Mouse (Mus musculus) Patski (cell line): ENCODE data around the gene Wdr27. TPM values are rescaled to one million over a fixed set of nuclear protein-coding genes. Genes with fewer than 3 reads are reported as not detected.
A peak's percentile ranks its signal among the peaks of the same experiment; 100 is the strongest.
"Not testable (repeated sequence)": the region's sequence is repeated elsewhere in the genome, so short reads cannot be mapped to it uniquely, and the experiment has no call there.

Source experiments
- ATAC-seq: fragments of 100-300 bp; one replicate; pipeline ENCODE4 v1.8.0; 2021
- CTCF ChIA-PET: fragments of 350-600 bp; sonication (Branson Sonifier 250); formaldehyde crosslinking; loops from one replicate; lab custom pipeline; 2022; ENCODE audit warnings: inconsistent platforms; lab: Charles Lee
- POLR2A ChIA-PET: fragments of 350-600 bp; sonication (Branson Sonifier 250); formaldehyde crosslinking; loops from one replicate; lab custom pipeline; 2022; ENCODE audit warnings: antibody characterized with exemption, inconsistent platforms; lab: Charles Lee
- DNase-seq: peaks from one replicate; pipeline ENCODE4 v3.0.0-alpha.2; 2011; ENCODE audit warnings: low read depth, low spot score
- H3K27me3 ChIP-seq: fragments of 371-371 bp; one replicate; pipeline ENCODE4 v1.5.1; 2021
- CTCF ChIP-seq: fragments of 100-300 bp; IDR thresholded peaks from one replicate; pipeline ENCODE4 v1.5.1; 2021
- in situ Hi-C: fragments of 300-500 bp; cut with MboI; formaldehyde crosslinking; loops from 3 replicates; pipeline ENCODE4 v1.11.1; 2018; ENCODE audit warnings: low pct_unique_long_range_greater_than_20kb, mixed read lengths
- polyA plus RNA-seq: library from polyadenylated mRNA; unstranded; gene quantifications from one replicate; pipeline ENCODE4 v1.2.3, GENCODE M21; 2021

Wdr27 gene
- polyA plus RNA-seq, 1 experiment from 2014 or later = 5.7 TPM

DNA sequence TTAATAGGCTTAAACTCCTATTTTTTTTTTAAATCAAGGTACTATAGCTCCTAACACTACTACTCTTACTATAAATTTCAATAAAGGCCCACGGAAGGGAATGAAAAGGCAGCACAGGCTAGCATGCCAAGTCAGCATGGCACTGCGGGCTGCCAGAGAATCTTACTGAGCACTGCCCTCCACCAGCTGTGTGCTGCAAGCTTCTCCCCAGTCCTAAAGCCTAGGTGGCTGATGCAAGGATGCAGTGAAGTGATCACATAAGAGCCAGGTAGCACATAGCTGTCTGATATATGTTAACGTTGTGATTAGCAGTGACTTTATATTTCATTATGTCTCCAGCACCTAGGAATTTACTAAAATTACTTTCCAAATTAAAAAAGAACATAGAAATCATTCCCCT, 17.0 kb upstream of the Wdr27 start:
- DNase-seq (no peak), ATAC-seq (no peak)
- TF ChIP-seq CTCF = no peak
- POLR2A ChIA-PET = no interaction called here
- in situ Hi-C loops = loop anchor here (25.0 kb wide), 1 partner anchor 777 kb away; no protein-coding TSS in a partner anchor
- CTCF ChIA-PET = interaction anchor here (1.0 to 1.5 kb wide), 2 partner anchors 10 to 45 kb away, joined by 3 to 4 read pairs; no protein-coding TSS in a partner anchor
- H3K27me3 ChIP-seq = no peaks in the 10 kb centered on the region

DNA sequence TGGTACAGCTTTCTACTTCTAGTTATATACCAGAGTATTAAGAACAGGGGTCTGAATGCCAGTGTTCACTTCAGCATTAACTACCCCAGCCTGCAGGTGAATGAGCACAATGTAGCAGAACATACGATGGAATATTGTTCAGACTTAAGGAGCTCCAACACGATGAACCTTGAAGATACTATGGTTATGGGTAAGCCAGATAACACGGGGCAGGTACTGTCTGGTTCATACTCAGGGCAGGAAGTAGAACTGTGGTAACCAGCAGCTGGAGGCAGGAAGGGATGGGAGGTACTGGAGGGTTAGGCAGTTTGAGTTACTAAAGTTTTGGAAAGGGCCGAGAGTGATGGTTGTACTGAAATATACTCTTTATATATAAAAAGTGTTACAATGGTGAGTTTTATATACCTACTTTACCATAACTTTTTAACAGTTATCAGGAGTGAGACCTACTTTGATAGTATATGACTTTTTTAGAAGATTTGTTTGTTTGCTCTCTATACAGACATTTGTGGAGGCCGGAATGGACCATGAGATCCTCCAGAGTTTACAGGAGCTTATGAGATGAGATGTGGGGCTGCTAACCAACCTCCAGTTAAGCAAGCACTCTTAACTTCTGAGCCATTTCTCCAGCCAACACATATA, 15.8 kb upstream of the Wdr27 start:
- no peak for ATAC-seq
- in situ Hi-C loops = loop anchor here (25.0 kb wide), 1 partner anchor 778 kb away; no protein-coding TSS in a partner anchor
- POLR2A ChIA-PET = no interaction called here

DNA sequence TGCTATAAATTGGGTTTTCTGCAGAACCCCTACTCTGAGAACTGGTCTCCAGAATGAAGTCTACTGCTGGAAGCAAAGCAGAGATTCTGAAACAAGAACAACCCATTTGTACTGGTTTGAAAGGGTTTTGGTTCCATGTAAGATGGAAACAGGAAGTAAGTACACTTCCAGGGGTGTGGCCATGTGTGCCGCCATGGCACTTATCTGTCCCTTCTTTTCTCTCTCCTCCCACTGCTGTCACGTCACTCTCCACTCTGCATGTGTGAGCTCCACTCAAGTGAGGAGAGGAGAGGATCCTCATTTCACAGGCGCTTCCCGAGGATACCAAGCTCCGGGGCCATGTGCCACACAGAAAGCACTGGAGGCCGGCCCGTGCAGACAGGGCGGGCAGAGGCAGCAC, 10.5 kb upstream of the Wdr27 start:
- POLR2A ChIA-PET = no interaction called here
- CTCF ChIA-PET = no interaction called here

More for the DNA sequence above, 15.8 kb upstream of the Wdr27 start:
- no peaks in the 10 kb centered on the region for H3K27me3 ChIP-seq
- CTCF ChIA-PET = interaction anchor here (1.5 kb wide), 1 partner anchor 9 kb away, joined by 4 read pairs; no protein-coding TSS in a partner anchor
- no peak for DNase-seq
- no peak for TF ChIP-seq CTCF

DNA sequence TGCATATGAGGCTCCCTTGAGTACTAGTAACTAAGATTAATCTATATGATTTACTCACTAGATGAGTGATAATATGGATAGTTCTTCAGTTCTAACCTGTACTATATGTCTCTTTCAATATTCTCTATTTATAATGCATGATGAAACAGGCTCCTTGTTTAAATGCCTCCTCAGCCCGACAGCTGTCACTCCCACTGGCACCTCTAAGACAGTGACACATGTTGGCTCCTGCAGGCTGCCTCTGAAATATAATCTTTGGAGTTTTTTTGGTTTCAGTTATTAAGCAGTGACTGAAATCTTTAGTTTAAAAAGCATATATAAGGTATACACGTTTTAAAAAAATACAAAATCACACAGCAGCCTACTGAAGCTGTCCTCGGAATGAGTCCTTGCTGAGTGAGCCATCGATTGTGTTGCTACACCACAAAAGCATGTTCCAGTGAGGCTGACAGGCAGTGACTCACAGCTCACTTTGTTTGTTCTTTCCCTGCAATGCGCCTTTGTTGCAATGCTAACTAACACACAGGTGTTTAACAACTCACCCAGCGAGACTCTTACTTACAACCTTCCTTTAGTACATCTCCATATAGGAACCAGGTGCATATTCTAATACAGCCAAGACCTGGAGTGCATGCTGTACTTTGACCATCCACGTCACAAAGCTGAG, 6.3 kb upstream of the Wdr27 start:
- in situ Hi-C loops = no loop called here
- ChIA-PET CTCF (interaction anchor here (1.4 kb wide), 1 partner anchor 10 kb away, joined by 4 read pairs; no protein-coding TSS in a partner anchor), POLR2A (no interaction called here)
- TF ChIP-seq CTCF = no peak
- no peaks in the 10 kb centered on the region for H3K27me3 ChIP-seq
- ATAC-seq (no peak), DNase-seq (no peak)

More for the DNA sequence above, 10.5 kb upstream of the Wdr27 start:
- no peak for DNase-seq
- TF ChIP-seq CTCF = no peak
- no peak for ATAC-seq
- in situ Hi-C loops = loop anchor here (25.0 kb wide), 1 partner anchor 784 kb away; no protein-coding TSS in a partner anchor
- H3K27me3 ChIP-seq = no peaks in the 10 kb centered on the region

DNA sequence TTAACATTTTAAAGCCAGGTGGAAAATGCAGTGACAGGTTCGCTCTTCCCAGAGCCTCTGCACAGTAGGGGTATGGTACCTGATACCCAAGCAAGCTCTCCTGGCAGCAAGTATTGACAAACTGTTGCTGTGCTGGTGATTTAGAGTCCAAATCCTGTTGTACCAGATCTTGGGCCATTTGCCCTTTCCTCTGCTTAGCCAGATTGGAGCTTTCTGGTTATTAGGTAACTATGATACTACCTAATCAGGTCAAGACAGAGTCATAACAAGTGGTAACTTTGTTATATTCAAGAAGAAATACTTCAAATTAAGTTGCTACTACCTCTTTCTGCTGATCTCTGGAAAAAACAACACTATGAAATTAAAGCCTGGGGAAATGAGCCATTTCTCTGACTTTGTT, 1.6 kb upstream of the Wdr27 start:
- no peaks in the 10 kb centered on the region for H3K27me3 ChIP-seq
- DNase-seq = no peak
- POLR2A ChIA-PET = no interaction called here
- ATAC-seq = no peak
- CTCF ChIA-PET = interaction anchor here (1.9 kb wide), 1 partner anchor 11 kb away, joined by 8 read pairs; no protein-coding TSS in a partner anchor
- no peak for TF ChIP-seq CTCF
- in situ Hi-C loops = no loop called here

DNA sequence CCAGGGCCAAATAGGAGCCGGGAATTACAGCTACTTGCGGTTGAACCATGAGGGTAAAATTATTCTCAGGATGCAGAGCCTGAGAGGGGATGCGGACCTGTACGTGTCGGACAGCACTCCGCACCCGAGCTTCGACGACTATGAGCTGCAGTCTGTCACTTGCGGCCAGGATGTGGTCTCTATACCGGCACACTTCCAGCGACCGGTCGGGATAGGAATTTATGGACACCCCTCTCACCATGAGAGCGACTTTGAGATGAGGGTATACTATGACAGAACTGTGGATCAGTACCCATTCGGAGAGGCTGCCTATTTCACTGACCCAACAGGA, 736 bp upstream of the Wdr27 start:
- CTCF ChIA-PET = interaction anchor here (0.8 kb wide), 1 partner anchor 383 kb away, joined by 3 read pairs; no protein-coding TSS in a partner anchor
- in situ Hi-C loops = no loop called here
- no peak for DNase-seq
- POLR2A ChIA-PET = interaction anchor here (1.0 kb wide), 1 partner anchor 8 kb away, joined by 4 read pairs; no protein-coding TSS in a partner anchor
- H3K27me3 ChIP-seq = no peaks in the 10 kb centered on the region
- peak; percentile 4 for ATAC-seq
- no peak for TF ChIP-seq CTCF

DNA sequence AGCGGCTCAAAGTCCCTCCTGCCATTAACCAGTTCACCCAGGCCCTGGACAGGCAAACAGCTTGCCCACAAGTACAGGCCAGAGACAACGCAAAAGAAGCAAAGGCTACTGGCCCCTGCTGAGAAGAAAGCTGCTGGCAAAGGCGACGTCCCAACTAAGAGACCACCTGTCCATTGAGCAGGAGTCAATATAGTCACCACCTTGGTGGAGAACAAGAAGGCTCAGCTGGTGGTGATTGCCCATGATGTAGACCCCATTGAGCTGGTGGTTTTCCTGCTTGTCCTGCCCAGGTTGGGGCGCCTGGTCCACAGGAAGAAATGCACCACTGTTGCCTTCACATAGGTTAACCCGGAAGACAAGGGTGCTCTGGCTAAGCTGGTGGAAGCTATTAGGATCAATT, 777 bp downstream of the Wdr27 start:
- ATAC-seq, CTCF ChIA-PET, in situ Hi-C loops, DNase-seq, H3K27me3 ChIP-seq: not testable (repeated sequence)
- POLR2A ChIA-PET = interaction anchor here (0.5 kb wide), 1 partner anchor 739 kb away, joined by 4 read pairs; no protein-coding TSS in a partner anchor

DNA sequence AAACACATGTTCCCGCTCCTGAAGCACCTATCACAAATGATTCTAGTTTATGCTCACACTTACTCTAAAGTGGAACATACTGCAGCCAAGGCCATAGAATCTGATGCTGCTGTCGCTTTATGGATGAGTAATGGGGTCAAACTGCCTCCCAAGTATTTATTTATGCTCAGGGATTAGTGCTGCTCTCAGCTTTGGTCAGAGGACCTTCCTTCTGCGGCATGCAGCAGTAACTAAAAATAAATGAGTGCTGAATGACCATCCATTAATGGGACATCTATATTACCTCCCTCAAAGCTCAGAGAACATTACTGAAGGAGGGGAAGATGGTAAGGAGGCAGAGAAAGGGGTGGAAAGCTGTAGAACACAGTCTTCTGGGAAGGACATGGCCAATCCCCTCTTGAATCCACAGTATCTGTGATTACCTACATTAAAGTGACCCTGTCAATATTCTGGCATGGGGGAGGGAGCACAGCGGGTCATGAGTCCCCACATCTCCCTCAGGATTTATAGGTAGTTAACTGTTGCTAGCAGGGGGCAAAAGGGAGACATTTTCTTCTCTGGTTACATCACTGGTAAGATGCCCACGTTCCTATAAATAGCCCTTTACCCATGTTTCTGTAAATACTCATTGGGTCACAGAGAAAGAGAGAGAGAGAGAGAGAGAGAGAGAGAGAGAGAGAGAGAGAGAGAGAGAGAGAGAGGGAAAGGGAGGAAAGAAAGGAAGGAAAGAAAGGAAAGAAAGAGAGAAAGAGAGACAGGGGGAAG, 6.9 kb downstream of the Wdr27 start:
- in situ Hi-C loops = no loop called here
- CTCF ChIA-PET = no interaction called here
- H3K27me3 ChIP-seq = no peaks in the 10 kb centered on the region
- DNase-seq (no peak), ATAC-seq (no peak)
- TF ChIP-seq CTCF = no peak
- POLR2A ChIA-PET = no interaction called here

DNA sequence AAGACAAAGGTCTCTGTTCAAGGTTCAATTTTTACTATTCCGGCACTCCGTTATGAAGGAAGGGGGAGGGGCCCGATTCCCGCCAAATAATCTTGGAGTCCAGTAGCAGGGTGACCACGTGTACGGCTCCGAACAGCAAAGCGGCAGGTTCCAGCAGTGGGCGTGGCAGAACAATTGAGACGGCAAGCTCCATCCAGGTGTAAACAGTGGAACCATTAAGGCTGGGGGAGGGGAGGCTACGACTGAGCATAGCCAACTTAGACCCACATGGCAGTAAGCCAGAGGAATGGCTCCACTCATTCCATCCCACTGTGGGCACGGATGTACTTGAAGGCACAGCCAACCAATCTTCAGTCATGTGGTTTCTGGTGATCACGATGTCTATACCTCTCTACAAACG, 7.7 kb downstream of the Wdr27 start:
- DNase-seq, in situ Hi-C loops, CTCF ChIA-PET, POLR2A ChIA-PET, H3K27me3 ChIP-seq, ATAC-seq: not testable (repeated sequence)

DNA sequence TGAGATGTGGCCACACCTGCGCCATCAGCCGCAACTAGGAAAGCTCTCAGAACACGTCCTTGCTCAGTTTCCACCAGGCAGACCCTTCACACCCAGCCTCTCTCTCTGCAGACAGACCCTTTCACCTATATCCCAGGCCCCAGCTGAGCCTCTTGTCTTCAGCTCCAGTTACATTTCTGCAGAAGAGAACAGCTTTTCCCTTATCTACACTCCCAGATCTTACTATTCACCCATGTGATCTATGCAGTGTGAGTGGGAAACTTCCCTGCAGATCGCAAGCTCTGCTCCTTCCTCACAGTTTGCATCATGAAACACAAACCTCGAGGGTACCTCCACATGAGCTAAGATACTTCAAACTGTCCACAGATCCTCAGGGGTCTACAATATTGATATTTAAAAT, 11.5 kb downstream of the Wdr27 start:
- no peak for DNase-seq
- no peak for TF ChIP-seq CTCF

More for the DNA sequence above, 11.5 kb downstream of the Wdr27 start:
- ChIA-PET POLR2A (interaction anchor here (0.6 kb wide), 1 partner anchor 241 kb away, joined by 3 read pairs; no protein-coding TSS in a partner anchor), CTCF (no interaction called here)
- peaks cover 3% of the 10 kb centered on the region for H3K27me3 ChIP-seq
- ATAC-seq = no peak
- in situ Hi-C loops = no loop called here
